Mouse (Mus musculus) regulatory T cell (primary cell): ENCODE measurements around the gene Pecr.

Experiments
- in situ Hi-C: fragments of 300-600 bp; cut with MboI, MseI; formaldehyde crosslinking; loops from one replicate; pipeline ENCODE4 v1.15.1; 2025; ENCODE audit warnings: high pct_unique_total_duplicates

Pecr gene

DNA sequence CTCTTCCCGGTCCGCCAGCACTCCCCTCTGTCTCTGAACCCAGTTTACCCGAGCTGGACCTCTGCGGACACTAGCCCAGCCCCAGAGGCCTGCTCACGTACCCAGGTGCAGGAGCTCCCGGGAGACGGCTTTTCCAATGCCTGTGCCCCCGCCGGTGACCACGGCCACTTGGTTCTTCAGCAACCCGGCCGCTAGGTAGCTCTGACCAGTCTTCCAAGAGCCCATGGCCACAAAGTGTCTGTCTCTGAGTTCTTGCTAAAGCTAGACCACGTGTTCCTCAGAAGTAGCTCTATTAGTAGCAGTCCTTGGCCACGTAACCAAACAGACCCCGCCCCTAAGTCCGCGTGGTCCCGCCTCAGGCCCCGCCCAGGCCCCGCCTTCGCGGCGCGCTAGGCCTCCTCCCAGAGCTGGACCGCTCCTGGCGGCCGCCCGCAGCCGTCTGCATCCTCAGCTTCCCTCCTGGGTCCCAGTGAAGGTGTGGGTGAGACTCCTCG lies at the start of gene Pecr, which contains the start of gene Tmem169:
TSS of gene Pecr (minus strand) at position 323 of the 494 bp plus-strand sequence.
TSS of gene Tmem169 (plus strand) at position 378 of the 494 bp plus-strand sequence.
- in situ Hi-C loops, result loop anchor here (10.0 kb wide), 1 partner anchor 301 kb away; the partner anchor contains the start of gene Smarcal1

DNA sequence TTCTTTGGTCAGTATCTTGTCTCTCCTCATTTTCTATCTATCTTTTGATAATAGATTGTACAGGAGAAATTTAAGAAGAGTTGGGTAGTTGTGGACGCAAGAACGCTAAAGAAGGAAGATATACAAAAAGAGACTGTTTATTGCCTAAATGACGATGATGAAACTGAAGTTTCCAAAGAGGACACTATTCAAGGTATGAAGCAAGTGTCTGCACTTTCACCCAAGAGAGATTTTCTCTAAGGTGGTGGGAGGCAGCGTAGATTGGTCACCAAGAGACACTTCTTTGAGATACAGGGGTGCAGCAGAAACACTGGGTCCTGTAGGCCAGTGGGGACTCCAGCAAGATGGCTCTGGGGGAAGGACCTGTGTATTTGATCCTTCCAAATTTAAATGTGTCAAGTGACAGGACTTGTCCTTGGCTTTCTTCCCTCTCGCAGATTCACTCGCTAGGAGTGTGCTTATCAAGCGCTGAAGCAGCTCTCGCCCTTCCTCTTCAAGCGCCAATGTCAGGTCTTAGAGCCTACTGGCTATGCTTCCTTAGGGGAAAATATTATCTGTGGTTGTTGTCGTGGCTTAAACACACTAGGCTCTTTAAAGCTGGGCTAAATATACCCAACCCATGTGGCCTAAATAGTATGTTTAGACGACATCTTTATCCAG lies 42.2 kb upstream of the Pecr start:
- in situ Hi-C loops, result no loop called here

DNA sequence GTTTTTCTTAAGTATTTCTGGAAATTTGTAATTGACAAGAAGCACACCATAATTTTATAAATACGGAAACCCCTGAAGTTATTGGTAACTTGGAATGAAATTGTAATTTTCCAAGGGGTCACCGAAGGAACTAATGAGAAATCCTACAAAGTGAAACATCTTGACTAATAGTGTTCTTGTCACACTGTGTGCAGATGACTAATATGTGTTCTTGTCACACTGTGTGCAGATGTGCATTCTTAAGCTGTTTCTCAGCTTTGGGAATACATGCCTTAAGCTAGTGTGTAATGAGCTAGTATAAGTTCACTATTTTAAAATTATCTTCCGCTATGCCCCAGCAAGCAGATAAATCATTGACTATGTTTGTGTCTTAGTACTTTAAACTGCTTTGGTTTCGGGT lies 39.1 kb upstream of the Pecr start:
- in situ Hi-C loops, result loop anchor here (25.0 kb wide), 1 partner anchor 539 kb away; the partner anchor contains the start of gene Igfbp5

DNA sequence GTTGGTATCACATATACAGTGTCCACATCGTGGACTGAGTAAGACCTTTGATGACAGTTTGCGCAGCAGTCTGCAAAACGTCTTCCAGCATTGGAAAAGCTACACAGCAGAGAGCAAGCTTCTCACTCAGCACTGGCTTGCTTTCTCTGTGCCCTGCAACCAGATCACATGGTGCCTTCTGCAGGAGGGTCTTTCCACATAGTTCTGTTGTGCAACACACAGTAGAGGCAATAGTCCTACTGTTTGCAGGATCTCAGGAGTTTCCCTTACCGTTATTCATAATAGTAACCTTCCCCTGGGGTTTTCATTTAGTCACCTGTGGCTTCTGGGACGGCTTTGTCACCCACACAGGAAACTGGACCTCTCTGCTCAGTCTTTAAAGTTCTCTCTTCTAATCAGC lies 36.6 kb upstream of the Pecr start:
- in situ Hi-C loops, result loop anchor here (25.0 kb wide), 1 partner anchor 542 kb away; the partner anchor contains the start of gene Igfbp5

DNA sequence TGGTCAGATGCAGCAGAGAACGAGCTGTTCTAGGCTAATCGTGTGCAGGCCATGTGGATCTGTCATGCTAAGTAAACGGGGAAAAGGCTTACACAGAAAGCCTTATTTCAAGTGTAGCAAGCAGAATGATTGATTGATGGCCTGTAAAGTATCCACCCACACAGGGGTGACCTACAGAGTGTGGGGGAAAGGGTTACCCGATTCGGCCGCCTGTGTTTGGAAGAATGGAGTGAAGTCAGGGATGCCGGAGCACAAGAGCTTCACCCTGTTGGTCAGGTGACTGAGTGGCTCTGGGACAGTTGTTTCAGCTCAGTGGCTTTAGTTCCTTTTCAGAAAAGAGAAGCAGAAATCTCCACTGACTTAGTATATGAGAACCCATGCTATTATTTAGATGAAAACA lies 32.8 kb upstream of the Pecr start:
- in situ Hi-C loops, result loop anchor here (25.0 kb wide), 1 partner anchor 545 kb away; the partner anchor contains the start of gene Igfbp5

DNA sequence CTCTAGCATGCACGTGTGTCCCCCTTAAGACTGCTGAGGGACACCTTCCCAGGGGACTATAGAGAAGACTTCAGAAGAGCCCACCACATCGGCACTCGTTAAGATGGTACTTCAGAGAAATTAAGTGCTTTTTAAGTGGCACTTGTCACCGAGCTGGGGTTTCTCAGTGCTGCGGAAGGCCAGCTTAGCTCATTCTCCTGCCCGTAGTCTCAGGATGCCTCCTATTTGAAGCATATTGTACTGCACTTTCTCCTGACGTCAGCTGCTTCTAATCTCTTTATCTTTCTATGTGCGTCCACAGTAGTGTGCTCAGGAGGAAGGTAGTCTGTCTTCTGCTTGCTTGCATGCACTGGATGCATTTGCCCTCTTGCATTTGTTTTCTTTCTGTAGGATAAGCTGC lies 32.3 kb upstream of the Pecr start:
- in situ Hi-C loops, result loop anchor here (25.0 kb wide), 1 partner anchor 546 kb away; the partner anchor contains the start of gene Igfbp5

DNA sequence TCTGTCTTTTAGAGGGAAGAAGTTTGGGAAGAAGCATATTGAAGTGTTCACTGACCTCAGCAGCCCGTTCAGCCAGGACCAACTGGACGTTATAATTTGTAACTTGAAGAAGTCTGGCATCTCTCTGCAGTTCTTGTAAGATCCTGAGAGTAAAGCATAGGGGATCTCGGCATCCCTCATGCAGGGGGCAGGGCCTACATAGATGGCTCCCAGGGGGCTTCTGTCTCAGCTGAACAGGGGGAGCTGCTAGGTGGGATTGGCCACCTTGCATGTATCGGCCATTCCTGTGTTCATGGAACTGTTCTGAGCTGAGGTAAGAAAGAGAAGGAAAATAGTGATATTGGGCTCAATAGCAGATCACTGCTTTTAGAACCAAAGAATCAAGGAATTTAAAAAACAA lies 31.3 kb upstream of the Pecr start:
- in situ Hi-C loops, result loop anchor here (25.0 kb wide), 1 partner anchor 547 kb away; the partner anchor contains the start of gene Igfbp5

DNA sequence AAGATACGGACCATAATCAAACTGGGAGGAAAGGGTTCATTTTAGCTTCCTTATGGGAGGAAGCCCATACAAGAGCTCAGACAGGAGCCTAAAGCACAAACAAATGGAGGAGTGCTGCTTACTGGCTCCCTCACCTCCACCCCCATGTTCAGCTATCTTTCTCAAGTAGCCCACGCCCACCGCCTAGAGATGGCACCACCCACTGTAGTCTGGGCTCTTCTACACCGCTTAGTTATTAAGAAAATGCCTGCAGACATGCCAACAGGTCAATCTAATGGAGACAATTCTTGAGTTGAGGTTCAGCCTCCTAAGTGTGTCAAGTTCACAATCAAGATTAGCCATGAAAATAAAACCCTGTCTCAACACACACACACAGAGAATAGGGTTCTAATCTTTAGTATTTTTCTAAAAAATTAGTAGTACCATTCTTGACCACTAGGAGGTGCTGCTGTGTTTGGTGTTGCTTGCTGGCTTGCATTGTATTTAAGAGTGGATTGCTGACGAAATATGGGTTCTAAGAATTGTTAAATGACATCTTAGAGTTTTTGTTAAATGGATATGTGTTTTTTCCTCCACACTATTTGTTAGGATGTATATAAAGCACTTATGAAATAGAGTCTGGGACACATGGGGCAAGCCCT lies 29.4 kb upstream of the Pecr start:
- in situ Hi-C loops, result loop anchor here (25.0 kb wide), 1 partner anchor 549 kb away; the partner anchor contains the start of gene Igfbp5

DNA sequence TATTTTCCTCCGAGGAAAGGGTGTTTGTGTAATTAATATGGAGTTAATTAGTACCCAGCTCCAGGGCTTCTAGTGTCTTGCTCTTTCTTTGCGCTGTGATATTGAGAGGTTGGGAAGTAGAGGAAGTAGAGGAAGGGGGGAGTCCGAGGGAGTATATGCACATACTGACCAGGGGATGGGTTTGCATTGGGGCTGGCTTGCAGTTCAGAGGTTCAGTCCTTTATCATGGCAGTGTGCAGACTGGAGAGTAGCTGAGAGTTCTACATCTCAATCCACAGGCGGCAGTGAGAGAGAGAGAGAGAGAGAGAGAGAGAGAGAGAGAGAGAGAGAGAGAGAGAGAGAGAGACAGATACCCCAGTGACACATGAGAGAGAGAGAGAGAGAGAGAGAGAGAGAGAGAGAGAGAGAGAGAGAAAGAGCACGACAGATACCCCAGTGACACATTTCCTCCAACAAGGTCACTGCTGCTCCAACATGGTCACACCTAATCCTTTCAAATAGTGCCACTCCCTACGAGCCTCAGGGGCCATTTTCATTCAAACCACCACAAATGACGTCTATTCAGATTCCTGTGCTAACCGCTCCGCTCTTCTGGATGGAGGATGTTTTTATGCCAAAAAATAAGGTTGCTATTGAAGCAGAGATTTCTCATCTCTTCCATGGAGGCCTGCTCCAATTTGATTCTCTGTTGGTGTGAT lies 28.7 kb upstream of the Pecr start:
- in situ Hi-C loops, result loop anchor here (25.0 kb wide), 1 partner anchor 549 kb away; the partner anchor contains the start of gene Igfbp5

DNA sequence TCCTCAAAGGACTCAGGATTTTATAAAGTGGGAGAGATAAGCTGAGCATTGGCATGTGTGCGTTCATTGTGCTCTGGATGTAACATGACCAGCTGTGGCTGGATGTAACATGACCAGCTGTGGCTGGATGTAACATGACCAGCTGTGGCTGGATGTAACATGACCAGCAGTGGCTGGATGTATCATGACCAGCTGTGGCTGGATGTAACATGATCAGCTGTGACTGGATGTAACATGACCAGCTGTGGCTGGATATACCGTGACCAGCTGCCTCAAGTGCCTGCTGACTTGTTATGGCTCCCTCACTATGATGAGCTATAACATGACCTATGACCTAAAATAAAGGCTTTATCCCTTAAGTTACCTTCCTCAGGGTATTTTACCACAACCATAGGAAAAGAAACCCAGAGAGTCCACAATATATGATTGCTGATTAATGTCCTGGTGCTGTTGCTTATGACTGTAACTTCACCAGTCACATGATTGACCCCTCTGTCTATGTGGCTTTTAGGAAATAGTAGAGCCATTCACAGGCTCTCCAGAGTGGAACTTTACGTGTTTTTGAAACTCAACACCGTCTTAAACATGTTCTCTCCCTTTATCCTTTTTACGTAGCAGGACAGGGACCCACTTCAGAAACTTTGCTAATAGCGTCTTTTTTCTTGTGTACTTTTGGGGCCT lies 25.8 kb upstream of the Pecr start:
- in situ Hi-C loops, result loop anchor here (10.0 to 25.0 kb wide), 2 partner anchors 55 to 552 kb away; partner anchors contain the start of gene Igfbp5

DNA sequence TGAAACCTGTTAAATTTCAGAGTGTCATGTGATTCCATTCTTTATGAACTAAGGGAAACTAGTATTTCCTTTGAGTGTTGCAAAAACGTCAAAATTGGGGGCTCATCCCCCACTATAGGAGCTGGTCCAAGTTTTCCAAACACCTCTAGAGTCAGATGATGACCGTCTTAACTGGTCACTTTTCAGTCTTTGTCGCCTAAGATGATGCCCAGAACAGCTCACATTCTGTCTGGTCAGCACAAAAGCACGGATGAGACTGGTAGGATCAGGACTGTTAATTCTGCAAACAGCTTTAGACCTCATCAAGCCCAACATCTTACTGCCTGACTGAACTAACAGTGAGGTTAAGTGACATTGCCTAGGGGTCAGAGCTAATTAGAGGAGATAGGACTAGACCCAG lies 24.8 kb upstream of the Pecr start:
- in situ Hi-C loops, result loop anchor here (10.0 to 25.0 kb wide), 2 partner anchors 54 to 553 kb away; partner anchors contain the start of gene Igfbp5

DNA sequence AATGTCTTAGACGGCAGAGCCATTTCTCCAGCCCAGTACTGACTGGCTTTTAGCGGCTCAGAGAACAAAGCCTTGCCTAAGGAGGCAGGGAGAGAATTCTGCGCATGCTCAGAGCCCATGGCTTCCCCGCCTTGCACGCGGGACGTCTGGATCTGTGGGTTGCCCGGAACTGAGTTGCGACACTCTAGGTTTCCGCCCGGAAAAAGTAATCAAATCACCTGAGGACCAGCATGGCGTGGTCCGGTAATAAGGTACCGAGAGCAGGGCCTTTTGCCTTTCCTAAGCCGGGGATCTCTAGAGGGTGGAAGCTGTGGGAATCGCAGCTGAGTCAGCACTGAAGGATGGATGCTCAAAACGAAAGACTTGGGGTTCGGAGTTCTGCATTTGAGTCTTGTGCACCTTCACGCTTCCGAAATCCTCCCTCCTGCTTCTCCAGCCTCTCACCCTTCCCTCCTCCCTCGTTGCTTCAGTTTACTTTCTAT lies 23.2 kb upstream of the Pecr start, which contains the start of gene Xrcc5:
TSS of gene Xrcc5 (plus strand) at position 105 of the 482 bp plus-strand sequence.
- in situ Hi-C loops, result loop anchor here (10.0 to 25.0 kb wide), 2 partner anchors 53 to 555 kb away; partner anchors contain the start of gene Igfbp5

DNA sequence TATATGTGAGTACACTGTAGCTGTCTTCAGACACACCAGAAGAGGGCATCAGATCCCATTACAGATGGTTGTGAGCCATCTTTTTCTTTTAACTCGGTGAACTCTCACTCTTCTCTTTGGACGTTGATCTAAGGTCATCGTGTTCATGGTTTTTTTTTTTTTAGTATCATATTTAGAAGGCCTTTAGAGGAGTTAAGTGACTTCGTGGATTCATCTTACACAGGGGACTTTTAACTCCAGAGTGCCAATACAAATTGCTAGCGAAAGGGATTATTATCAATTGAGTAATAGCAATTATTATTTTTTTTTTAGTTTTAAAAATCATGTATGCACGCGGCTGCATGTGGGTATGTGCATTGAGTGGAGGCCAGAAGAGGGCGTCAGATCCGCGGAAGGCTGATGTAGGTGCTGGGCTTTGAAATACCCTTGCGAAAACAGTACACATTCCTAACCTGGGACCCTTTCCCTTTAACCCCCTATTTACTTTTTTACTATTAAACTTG lies 22.6 kb upstream of the Pecr start:
- in situ Hi-C loops, result loop anchor here (10.0 to 25.0 kb wide), 2 partner anchors 52 to 556 kb away; partner anchors contain the start of gene Igfbp5

DNA sequence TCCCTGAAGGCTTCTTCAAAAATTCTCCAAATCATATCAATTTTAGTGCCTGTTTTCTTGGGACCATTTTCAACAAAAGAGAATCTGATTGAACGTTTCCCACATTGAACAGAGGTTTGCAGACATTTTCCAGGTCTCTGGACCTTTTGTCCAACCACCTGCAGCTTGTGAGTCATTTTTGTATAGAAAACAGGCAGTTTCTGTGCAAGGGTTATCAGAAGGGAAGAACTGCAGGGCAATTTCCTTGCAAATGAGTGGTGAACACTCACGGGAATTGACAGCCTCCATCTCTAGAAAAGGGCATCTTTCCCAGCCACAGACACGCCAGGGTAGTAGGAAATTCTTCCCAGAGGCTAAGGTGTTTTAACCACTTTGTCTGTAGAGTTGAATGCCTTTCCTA lies 22.1 kb upstream of the Pecr start:
- in situ Hi-C loops, result loop anchor here (10.0 to 25.0 kb wide), 2 partner anchors 51 to 556 kb away; partner anchors contain the start of gene Igfbp5

DNA sequence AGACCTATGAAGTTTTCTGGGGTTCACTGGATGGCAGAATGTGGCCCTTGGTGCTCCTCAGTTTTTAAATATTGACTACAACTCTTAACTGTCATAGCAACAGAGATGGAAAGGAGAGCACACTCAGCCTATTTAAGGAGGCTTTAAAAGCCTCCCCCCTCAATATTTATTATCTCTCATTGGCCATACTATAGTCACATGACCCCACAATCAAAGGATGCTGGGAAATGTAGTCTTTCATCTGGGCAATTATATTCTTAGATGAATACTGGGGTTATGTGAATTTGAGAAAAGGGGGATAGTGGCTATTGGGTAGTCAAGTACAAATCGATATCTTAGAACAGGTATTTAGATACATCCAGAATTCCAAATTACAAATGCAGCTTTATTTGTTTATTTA lies 17.7 kb upstream of the Pecr start:
- in situ Hi-C loops, result loop anchor here (10.0 to 25.0 kb wide), 2 partner anchors 47 to 560 kb away; partner anchors contain the start of gene Igfbp5

DNA sequence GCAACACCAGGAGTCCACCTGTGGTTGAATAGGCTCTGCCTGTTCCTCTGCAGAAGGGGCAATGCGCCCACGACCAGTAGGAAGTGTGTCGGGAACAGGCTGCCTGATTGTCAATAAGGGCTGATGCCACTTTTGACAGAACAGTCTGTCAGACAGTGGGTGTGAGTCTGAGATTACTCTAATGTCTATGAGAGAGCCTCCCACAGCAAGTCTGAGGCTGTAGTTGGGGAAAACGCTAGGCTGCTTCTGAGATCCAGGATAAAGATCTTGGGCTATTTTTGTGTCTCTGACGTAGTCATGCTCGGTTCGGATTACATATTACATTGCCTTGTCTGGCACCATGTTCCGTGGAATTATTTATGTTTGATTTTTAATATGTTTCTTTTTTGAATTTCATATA lies 11.6 kb upstream of the Pecr start:
- in situ Hi-C loops, result no loop called here

DNA sequence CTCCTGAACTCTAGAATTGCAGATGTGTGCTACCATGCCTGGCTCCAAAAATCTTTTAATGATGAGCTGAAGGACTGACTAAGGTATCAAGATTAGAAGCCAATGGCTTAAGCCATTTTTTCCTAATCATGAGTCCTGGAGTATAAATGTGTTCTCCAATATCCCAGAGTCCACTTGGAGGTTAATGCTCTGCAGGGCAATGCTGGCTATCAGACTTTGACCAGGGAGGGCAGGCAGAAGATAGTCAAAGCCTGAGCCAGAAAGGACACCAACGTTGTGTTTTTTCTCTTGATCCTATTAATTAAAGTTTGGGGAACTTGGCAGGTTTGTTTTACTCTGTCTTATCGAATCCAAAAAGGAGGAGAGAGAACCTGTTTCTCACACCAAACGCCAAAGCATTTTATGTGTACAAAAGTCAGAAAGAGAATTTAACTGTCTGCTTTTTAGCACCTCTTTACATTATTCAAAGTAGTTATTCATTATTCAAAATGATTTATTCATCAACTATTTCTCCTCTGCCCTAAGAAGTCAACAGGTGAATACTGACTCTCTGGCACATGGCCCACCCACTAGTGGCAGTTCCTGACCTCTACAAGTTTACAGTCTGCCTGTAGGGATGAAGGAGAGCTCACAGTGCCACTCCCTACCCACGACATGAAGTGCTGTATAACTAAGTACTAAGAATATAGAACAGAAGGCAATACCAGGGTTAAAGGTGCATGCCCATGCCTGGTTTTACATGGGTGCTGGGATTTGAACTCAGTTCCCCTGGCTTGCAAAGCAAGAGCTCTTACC lies 10.0 kb upstream of the Pecr start:
- in situ Hi-C loops, result loop anchor here (5.0 kb wide), 1 partner anchor 67 kb away; no protein-coding TSS in a partner anchor

DNA sequence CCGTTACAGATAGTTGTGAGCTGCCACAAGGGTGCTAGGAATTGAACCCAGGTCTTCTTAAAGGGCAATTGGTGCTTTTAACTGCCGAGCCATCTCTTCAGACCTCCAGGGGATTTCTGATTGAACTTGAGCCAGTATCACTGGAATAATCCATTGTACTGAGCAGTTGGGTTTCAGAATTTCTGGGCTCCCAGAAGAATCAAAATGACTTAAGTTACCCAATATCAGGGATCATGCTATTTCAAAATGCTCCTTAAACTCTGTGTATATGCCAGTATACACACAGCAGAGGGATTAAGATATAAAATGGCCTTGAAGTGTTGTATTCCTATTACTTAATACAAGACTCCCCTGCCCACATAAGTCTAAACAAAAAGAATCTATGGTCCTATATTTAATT lies 7.8 kb upstream of the Pecr start:
- in situ Hi-C loops, result loop anchor here (5.0 kb wide), 1 partner anchor 65 kb away; no protein-coding TSS in a partner anchor

DNA sequence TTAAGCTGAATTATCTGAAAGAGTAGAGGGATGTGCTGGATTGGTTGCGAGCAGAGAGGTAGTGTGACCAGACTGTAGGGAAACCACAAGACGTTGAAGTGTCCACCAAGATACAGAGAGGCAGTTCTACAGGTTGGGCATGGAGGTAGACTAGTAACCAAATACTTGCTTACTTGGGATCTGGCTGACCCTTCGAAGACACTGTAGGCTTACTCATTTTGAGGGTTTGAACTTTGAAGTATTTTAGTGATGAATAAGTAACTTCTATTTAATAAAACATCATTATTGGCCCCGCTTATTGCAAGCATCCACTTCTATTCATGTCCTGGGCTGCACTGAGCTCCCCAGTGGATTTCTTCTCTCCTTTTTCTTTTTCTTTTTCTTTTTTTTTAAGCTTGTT lies 7.3 kb upstream of the Pecr start:
- in situ Hi-C loops, result loop anchor here (5.0 kb wide), 1 partner anchor 64 kb away; no protein-coding TSS in a partner anchor
